In genomic region chr3:69575577-69575976, GRCm38 (mm10) we compare ENCODE assay signal across 12 mouse cellular contexts.
"Had no signal": no experiment of that assay in that cellular context is flagged by ENCODE, and none has a peak within 500 bp of the region (broad histone marks: within the 10 kb centered on the region; RNA-seq: fewer than 3 reads in every experiment).

No protein-coding gene starts in this region.

- DNase-seq: left cerebral cortex, postnatal 4 days; liver; liver, embryonic 13.5 days; liver, postnatal 0 days; lung, adult 18-20 months; lung, adult 2 months; lung, embryonic 14.5 days; lung, postnatal 10 days; lung, postnatal 14 days; lung, postnatal 36 days; lung, postnatal 4 days; midbrain, embryonic 14.5 days had no signal
